Mouse (Mus musculus): ENCODE data around the gene Prkcb.
A peak's percentile ranks its signal among the peaks of the same experiment; 100 is the strongest.

The Prkcb gene

GRCm38 (mm10) chr7:122467831-122468230, 179.3 kb downstream of the Prkcb start:
- DNase-seq (ENCODE audit: low read depth) = no peak

DNA sequence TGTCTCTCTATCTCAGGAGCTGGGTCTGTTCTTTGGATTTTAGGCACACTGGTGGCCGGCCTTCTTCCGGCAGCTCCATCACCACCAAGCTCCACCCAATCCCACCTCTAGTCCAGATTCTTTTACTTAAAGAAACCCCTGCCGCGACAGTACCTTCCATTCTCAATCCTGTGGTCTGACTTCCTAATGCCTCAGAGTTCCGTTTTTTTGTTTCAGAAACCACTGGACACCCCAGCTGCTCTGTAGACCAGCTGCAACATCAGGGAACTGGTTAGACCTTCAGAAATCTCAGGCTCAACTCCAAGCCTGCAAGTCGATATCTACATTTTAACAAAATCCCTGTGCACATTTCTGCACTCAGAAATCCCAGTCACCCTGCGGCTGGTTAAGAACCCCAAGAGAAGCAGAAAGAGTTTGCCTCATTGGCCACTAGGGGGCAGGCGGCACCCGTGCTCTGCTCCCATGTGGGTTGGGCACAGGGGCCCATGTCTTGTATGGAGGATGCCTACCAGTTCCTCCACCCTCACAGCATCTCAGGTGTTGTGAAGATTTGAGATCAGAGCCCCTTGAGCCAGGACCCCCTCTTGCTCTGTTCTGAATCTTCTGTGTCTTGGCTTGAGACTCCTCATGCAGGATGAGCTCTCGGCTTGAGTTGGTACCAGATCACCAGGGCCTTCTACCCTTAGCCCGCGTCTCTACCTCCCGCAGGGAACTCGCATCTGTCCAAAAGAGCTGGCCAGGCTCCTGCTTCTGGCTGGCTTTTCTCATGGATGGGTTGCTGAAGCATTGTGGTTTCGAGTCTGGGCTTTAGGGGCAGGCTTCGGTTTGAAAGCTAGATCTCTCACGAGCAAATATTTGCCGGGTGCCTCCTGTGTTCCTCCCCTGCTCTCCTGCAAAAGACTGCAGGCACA, 182.1 kb downstream of the Prkcb start:
- peak; percentile 57 for DNase-seq (ENCODE audit: low read depth)

GRCm38 (mm10) chr7:122472223-122472622, 183.7 kb downstream of the Prkcb start:
- DNase-seq (ENCODE audit: low read depth) = no peak

DNA sequence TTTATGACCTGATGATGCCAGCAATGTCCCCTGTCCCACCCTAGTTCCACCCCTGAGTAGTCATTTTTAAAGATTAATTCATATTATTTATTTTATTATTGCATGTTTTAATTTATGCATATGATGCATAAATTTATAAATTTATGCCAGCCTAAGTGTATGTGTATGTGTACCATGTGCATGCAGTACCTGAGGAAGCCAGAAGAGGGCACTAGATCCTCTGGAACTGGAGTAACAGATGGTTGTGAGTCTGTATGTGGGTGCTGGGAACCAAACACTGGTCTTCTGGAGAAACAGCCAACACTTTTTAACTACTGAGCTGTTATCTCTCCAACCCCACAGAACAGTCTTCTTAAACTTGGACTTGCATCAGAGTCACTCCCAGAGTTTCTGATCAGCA, 186.5 kb downstream of the Prkcb start:
- DNase-seq (ENCODE audit: low read depth) = no peak

DNA sequence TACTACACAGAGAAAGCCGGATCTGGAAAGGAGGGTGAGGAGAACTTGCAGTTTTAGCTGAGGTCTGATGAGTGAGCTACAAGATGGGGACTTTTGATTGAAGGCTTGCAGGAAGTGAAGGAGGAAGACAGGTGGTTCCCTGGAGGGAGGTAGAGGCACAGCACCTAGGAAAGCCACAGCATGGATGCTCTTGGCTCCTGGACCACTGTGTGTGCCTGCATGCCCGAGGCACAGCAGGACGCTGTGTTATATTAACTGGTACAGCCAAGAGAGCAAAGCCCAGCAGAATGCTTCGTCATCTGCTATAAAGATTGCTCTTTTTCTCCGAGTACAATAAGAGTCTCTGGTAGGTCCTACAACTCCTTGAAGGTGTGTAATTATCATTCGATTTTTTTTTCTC, 188.1 kb downstream of the Prkcb start:
- no peak for DNase-seq (ENCODE audit: low read depth)

GRCm38 (mm10) chr7:122477118-122477517, 188.6 kb downstream of the Prkcb start:
- no peak for DNase-seq (ENCODE audit: low read depth)

GRCm38 (mm10) chr7:122477566-122478564, 189.3 kb downstream of the Prkcb start:
- no peak for DNase-seq (ENCODE audit: low read depth)

- no peak for DNase-seq (ENCODE audit: low read depth)
Measured at GRCm38 (mm10) chr7:122483949-122484348, 195.4 kb downstream of the Prkcb start.

DNA sequence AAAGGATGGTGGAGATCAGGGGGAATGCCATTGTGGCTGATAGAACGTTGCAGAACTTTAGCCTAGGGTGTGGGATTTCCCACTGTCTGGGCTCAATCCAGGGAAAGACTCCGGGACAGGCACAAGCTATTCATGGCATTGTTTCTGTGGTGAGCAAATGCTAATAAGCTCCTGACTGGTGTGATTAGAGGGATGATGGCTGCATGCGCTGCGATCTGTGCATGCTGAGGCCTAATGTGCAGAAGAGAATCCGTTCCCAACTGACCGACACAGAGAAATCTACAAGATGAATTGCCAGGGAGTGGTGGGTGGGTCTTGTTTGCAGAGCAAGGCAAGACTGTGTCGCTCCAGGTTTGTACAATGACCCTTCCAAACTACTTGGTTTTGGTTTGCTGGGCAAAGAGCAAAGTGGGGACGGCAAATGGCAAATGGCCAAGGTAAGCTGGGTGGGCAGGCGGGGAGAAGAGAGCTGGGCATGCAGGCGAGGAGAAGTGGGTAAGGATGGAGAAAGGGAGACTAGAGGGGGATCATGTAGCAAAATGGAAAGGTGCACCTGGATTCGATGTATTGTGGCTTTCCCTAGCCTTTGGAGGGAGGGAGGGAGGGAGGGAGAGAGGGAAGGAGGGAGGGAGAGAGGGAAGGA, 199.5 kb downstream of the Prkcb start:
- no peak for DNase-seq (ENCODE audit: low read depth)

- DNase-seq (ENCODE audit: low read depth) = no peak
Measured at GRCm38 (mm10) chr7:122492041-122492440, 203.5 kb downstream of the Prkcb start.

GRCm38 (mm10) chr7:122492936-122493335, 204.4 kb downstream of the Prkcb start:
- DNase-seq (ENCODE audit: low read depth) = no peak

- DNase-seq (ENCODE audit: low read depth) = peak; percentile 26
Measured at GRCm38 (mm10) chr7:122494088-122494487, 205.5 kb downstream of the Prkcb start.

DNA sequence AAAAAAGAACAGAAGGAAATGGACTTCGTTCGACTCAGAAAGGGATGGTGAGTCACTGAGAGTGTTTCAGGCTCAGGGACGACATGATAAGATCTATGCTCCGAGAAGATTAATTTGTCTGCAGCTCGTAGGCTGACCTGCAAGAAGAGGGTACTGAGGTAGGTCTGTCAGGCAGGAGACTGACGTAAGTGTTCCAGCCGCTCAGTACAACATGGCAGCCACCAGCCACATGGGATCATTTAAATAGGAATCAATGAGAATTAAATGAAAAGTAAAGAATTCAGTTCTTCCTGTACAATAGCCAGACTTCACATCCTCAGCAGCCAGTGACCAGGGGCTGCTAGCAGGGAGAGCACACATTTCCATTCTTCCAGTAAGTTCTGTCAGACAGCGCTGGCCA, 209.0 kb downstream of the Prkcb start:
- DNase-seq (ENCODE audit: low read depth) = peak; percentile 1

- no peak for DNase-seq (ENCODE audit: low read depth)
Measured at GRCm38 (mm10) chr7:122498461-122498860, 209.9 kb downstream of the Prkcb start.

DNA sequence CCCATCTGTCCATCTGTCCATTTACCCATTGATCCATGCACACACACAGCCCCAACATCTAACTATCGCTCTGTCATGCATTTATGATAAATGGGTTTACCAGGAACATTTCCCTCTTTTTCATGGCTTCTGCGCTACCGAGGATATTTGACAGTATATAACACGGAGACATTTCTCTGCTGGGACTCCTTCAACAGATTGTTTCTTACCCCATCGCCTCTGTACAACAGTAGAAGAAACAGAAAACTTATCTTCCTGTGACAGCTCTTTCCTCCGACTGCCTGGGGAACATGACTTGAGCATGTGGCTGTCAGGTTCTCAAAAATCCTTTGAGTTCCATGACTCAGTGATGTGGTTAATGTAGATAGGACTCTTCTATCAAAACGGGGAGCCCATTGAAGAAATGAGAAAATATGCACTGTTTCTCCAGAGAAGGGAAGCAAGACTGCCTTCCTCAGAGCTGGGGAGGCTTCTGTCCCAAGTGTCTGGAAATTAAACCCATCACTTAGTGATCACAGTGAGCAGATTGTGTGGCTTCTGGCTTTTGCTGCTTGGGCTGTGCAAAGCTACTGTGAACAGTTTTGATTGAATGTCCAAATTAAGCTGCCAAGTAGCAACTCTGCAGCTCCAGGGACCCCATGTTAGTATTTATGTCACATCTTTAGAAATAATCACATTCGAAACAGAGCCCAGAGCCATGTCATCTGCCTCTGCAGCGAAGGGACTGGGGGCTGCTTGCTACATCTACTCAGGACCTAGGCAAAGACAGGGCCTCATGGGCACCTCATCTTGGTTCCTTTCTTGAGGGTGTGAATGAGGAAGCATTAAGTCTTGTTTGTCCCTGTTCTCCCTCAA, 211.4 kb downstream of the Prkcb start:
- DNase-seq (ENCODE audit: low read depth) = peak; percentile 1

GRCm38 (mm10) chr7:122506467-122506866, 217.9 kb downstream of the Prkcb start:
- DNase-seq (ENCODE audit: low read depth) = no peak

- DNase-seq (ENCODE audit: low read depth) = no peak
Measured at GRCm38 (mm10) chr7:122509903-122510302, 221.4 kb downstream of the Prkcb start.

GRCm38 (mm10) chr7:122512430-122512966, 223.9 kb downstream of the Prkcb start:
- DNase-seq (ENCODE audit: low read depth) = no peak

GRCm38 (mm10) chr7:122520850-122521638, 232.5 kb downstream of the Prkcb start:
- DNase-seq (ENCODE audit: low read depth) = no peak

DNA sequence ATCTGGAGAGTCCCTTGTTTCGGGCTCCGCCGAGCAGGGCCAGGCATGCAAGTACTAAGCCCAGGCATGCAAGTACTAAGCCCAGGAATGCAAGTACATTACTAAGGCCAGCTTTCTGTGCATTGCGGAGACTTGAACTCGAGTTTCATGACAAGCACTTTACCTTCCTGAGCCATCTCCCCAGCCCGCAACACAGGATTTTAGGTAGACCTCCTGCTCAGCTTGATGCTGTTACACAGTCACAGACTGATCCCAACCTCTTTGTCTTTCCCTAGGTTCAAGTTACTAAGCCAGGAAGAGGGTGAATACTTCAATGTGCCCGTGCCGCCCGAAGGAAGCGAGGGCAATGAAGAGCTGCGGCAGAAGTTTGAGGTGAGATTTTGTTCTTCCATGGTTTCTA, 239.7 kb downstream of the Prkcb start:
- no peak for DNase-seq (ENCODE audit: low read depth)
